Mouse (Mus musculus): ENCODE results near the gene Tango6.
"Not testable (repeated sequence)": the region's sequence is repeated elsewhere in the genome, so short reads cannot be mapped to it uniquely, and the experiment has no call there.

- TF ChIP-seq CTCF (IDR thresholded peaks at IDR 0.05; ENCODE audit: low read depth, low read length); POLR2A (IDR thresholded peaks at IDR 0.05; ENCODE audit: insufficient read depth, low read length); EP300 (IDR thresholded peaks at IDR 0.05; ENCODE audit: insufficient read depth, low read depth, low read length): not testable (repeated sequence)
Measured at GRCm38 (mm10) chr8:106884826-106885400, 202.0 kb downstream of the Tango6 start.
